Mouse (Mus musculus) fat pad, adult 2 months (tissue): ENCODE data around the gene Cops9.

Source experiments
- DNase-seq: peaks from one replicate; pipeline ENCODE4 v3.0.0-alpha.2; 2011; ENCODE audit warnings: low read depth, low spot score; ENCODE audit errors: extremely low read depth

Cops9 gene

DNA sequence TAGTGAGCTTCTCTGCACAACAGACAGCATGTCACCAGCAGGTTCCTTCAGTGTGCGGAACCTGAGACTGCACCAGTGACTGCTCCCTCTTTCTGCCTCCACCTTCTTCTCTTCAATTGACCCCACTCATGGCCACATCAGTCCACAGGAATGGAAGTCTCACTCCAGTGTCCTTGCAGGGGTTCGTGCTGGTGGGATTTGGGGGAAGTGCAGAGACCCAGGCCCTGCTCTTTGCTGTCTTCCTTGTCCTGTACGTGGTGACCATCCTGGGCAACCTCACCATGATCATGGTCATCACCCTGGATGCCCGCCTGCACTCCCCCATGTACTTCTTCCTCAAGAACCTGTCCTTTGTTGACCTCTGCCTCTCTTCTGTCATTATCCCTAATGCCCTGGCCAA lies 34.1 kb downstream of the Cops9 start:
- DNase-seq: no peak

DNA sequence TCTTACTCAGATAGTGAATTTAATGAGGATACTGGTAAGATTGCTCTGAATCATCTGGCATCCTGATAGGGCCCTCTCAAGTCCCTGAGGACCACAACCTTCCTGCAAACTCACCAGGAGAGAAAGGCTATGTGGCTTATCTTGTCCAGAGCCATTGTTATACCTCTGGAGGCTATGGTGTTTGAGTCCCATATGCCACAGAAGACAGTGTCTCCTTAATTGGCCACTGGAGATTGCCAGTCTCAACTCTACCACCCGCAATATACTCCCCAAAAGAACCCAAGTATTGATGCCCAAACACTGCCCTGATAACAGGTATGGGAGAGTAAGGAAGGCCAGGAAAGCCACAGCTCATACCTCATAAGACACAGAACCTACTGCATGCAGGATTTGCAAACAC lies 36.3 kb downstream of the Cops9 start, which contains the start of gene Olfr1410:
Olfr1410 (plus strand) TSS at position 301 of the 400 bp plus-strand sequence.
- no peak for DNase-seq

DNA sequence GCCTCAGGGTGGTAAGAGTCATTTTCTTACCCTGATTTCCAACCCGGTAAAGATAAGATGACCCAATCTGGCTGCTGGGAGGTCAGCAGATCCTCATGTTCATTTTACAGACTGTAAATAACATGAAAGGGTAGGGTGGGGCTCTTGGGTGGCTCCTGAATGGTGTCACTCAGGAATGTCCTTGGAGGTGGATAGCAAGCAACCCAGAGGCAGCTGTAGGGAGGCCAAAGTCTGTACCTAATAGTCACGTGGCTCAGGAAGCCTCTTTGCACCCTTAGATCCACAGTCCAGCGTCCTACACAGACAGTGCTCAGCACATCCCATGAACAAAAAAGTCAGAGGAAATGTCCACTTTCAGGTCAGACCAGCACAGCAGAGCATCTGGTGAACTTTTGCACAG lies 45.8 kb downstream of the Cops9 start:
- no peak for DNase-seq

DNA sequence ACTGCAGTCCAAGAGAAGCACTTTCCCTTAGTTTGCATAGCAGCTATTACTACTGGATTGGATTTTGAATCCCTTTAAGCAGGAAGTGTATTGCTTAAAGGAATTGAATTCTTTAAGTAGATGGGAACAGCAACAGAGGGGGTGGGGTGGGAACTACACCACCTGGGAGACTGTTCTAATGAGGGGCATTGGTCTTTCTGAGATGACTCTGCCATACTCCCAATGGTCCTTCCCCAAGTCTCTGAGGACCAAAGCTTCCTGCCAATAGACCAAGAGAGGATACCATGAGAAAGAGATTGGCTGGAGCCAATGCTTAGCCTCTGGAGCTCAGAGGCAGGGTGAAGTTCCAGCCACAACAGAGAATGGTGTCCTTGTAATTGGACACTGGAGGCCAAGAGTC lies 47.7 kb downstream of the Cops9 start, which contains the start of gene Olfr1411:
Olfr1411 (plus strand) TSS at position 301 of the 400 bp plus-strand sequence.
- DNase-seq: no peak
